Mouse (Mus musculus): ENCODE measurements around the gene Ghrh.

DNA sequence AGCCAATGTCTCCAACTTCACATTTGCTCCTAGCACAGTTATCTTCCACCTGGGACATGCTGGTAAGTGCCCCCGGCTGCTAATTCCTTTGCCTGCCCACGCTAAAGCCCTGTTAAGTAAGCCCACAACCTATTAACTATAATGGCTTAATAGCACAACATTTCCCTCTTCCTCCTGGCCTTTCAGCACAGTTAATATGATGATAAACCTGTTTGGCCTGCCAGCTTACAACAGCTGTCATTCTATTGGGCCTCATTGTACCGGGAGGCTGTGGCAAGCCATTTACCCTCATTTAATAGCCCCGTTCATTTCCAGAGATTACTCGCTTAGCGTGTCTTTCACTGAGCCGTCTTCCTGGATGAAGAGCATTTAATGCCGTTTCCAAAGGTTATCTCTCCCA lies 27.2 kb downstream of the Ghrh start:
- no peak for TF ChIP-seq FLI1 (IDR thresholded peaks at IDR 0.05; ENCODE audit: low read length)
- no peak for TF ChIP-seq GATA1 (IDR thresholded peaks at IDR 0.05; ENCODE audit: borderline replicate concordance, low read length)
